Mouse (Mus musculus) mature B cell (primary cell): ENCODE measurements around the gene Eif4h.

Experiments used
- in situ Hi-C: fragments of 300-500 bp; cut with MboI; formaldehyde crosslinking; loops from 2 replicates; pipeline ENCODE4 v1.14.3; 2019

Eif4h gene

GRCm38 (mm10) chr5:134609916-134610643, 29.2 kb downstream of the Eif4h start:
- in situ Hi-C loops = loop anchor here (25.0 kb wide), 1 partner anchor 98 kb away; no protein-coding TSS in a partner anchor

- in situ Hi-C loops = loop anchor here (25.0 kb wide), 1 partner anchor 95 kb away; no protein-coding TSS in a partner anchor
These were observed 32.2 kb downstream of the Eif4h start for GRCm38 (mm10) chr5:134607121-134607520.

GRCm38 (mm10) chr5:134606314-134606713, 33.0 kb downstream of the Eif4h start:
- in situ Hi-C loops = loop anchor here (25.0 kb wide), 1 partner anchor 94 kb away; no protein-coding TSS in a partner anchor

GRCm38 (mm10) chr5:134604376-134604775, 34.9 kb downstream of the Eif4h start:
- in situ Hi-C loops = loop anchor here (25.0 kb wide), 1 partner anchor 92 kb away; no protein-coding TSS in a partner anchor

GRCm38 (mm10) chr5:134597711-134598110, 41.6 kb downstream of the Eif4h start:
- in situ Hi-C loops = no loop called here

- in situ Hi-C loops = no loop called here
These were observed 46.2 kb downstream of the Eif4h start for GRCm38 (mm10) chr5:134593093-134593492.

GRCm38 (mm10) chr5:134592026-134592581, 47.2 kb downstream of the Eif4h start:
- in situ Hi-C loops = no loop called here

- in situ Hi-C loops = no loop called here
These were observed 49.4 kb downstream of the Eif4h start for GRCm38 (mm10) chr5:134589900-134590299.

- in situ Hi-C loops = no loop called here
These were observed 54.5 kb downstream of the Eif4h start for GRCm38 (mm10) chr5:134584798-134585197.

GRCm38 (mm10) chr5:134583884-134584213, 55.4 kb downstream of the Eif4h start:
- in situ Hi-C loops = no loop called here

GRCm38 (mm10) chr5:134583006-134583883, 56.0 kb downstream of the Eif4h start:
- in situ Hi-C loops = no loop called here

- in situ Hi-C loops = no loop called here
These were observed 56.9 kb downstream of the Eif4h start for GRCm38 (mm10) chr5:134582221-134582907.

- in situ Hi-C loops = no loop called here
These were observed 58.1 kb downstream of the Eif4h start, which contains the start of gene Rfc2 for GRCm38 (mm10) chr5:134581146-134581545. Gene Rfc2, plus strand, starts transcription at chr5:134581366.

- in situ Hi-C loops = no loop called here
These were observed 60.2 kb downstream of the Eif4h start for GRCm38 (mm10) chr5:134579135-134579534.

GRCm38 (mm10) chr5:134577534-134577933, 61.8 kb downstream of the Eif4h start:
- in situ Hi-C loops = no loop called here

GRCm38 (mm10) chr5:134576517-134577220, 62.6 kb downstream of the Eif4h start:
- in situ Hi-C loops = no loop called here

- in situ Hi-C loops = no loop called here
These were observed 63.5 kb downstream of the Eif4h start for GRCm38 (mm10) chr5:134575833-134576232.

GRCm38 (mm10) chr5:134572508-134573214, 66.6 kb downstream of the Eif4h start:
- in situ Hi-C loops = no loop called here

- in situ Hi-C loops = no loop called here
These were observed 67.4 kb downstream of the Eif4h start for GRCm38 (mm10) chr5:134571730-134572507.
